Mouse (Mus musculus): ENCODE measurements around the gene Cx3cl1.

- no peak for TF ChIP-seq CHD2 (IDR thresholded peaks at IDR 0.05; ENCODE audit: low read depth, low read length)
- no peak for TF ChIP-seq HCFC1 (IDR thresholded peaks at IDR 0.05; ENCODE audit: borderline replicate concordance, insufficient read depth, low read length)
These were observed 17.8 kb upstream of the Cx3cl1 start for GRCm38 (mm10) chr8:94754006-94754405.

Data from ES-E14 (cell line).